In the genomic region with DNA sequence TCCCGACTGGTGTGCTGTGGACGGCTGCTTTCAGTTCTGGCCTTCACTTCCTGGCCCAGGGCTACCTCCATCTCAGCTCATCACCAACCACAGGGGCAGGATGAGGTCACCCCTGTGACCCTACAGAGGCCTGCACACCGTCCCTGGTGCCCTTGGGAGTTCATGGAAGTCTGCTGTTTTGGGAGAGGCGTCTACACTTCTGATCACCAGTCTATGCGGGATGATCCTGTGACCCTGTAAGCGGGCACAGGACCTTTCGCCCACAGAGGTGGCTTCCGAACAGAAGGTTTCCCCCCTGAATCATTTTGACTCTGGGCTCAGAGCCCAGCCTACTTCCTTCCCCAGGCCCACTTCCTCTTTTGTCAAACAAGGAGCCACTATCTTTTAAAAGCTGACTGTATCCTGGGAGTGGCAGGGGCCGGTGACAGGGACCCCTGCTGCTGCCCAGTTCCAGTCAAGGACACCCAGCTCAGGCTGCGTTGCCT, we compare ENCODE assay signal across 10 mouse cellular contexts. TPM values are rescaled to one million over a fixed set of nuclear protein-coding genes. Genes with fewer than 3 reads are reported as not detected.
DNase-seq lines count a peak whose midpoint lies in the region; ATAC-seq and TF ChIP-seq lines count a peak whose summit lies in the region.
"Had no signal": no experiment of that assay in that cellular context is flagged by ENCODE, and none has a peak within 500 bp of the region (broad histone marks: within the 10 kb centered on the region; RNA-seq: fewer than 3 reads in every experiment).

No protein-coding gene starts in this region.

- in situ Hi-C loops in ES-E14 (cut with MboI; ENCODE audit: low sequenced_read_pairs in 2 of 2, unreplicated experiment in 2 of 2): loop anchor here (5.0 to 10.0 kb wide), 4 partner anchors 66 to 124 kb away; a partner anchor contains a TSS

- peak overlapping the region; percentile 3 for H3K4me2 ChIP-seq in liver, embryonic 11.5 days
- H3K4me2 ChIP-seq in intestine, postnatal 0 days (replicated peaks; ENCODE audit: low read depth): no peak overlapping the region

- no peaks in the 10 kb centered on the region for H3K36me3 ChIP-seq in ES-E14 (ENCODE audit: control insufficient read depth, insufficient read depth, low read length, poor library complexity, severe bottlenecking)
- no peaks in the 10 kb centered on the region for H3K36me3 ChIP-seq in liver, embryonic 11.5 days (ENCODE audit: control insufficient read depth, insufficient read depth, low read length)
- H3K36me3 ChIP-seq in small intestine, adult 2 months (ENCODE audit: control insufficient read depth, insufficient read depth, low read length): no peaks in the 10 kb centered on the region
- H3K36me3 ChIP-seq in intestine, postnatal 0 days (ENCODE audit: control insufficient read depth, insufficient read depth): no peaks in the 10 kb centered on the region

- H3K9me3 ChIP-seq in ES-E14 (ENCODE audit: control insufficient read depth, insufficient read depth, low read depth, low read length): no peaks in the 10 kb centered on the region
- H3K9me3 ChIP-seq in liver, embryonic 11.5 days (ENCODE audit: control insufficient read depth, low read length): 0 out of 2 replicates have a peak, but pooled peaks cover 2% of the 10 kb centered on the region
- no peaks in the 10 kb centered on the region for H3K9me3 ChIP-seq in intestine, postnatal 0 days (ENCODE audit: control insufficient read depth)

- H3K4me1 ChIP-seq in ES-E14 (ENCODE audit: control insufficient read depth in 2 of 2, insufficient read depth in 2 of 2, low read length in 2 of 2, poor library complexity in 1 of 2): peaks cover 0 to 13% of the 10 kb centered on the region in 2 experiments; a peak in 2 of 4 replicates
- peaks cover 5% of the 10 kb centered on the region; the same call in 1 of the 2 replicates for H3K4me1 ChIP-seq in liver, embryonic 11.5 days (replicated peaks; ENCODE audit: control insufficient read depth, insufficient read depth, low read length)
- H3K4me1 ChIP-seq in small intestine, adult 2 months (ENCODE audit: control insufficient read depth, insufficient read depth, insufficient read length, low read length): peaks cover 20% of the 10 kb centered on the region
- H3K4me1 ChIP-seq in intestine, postnatal 0 days (replicated peaks; ENCODE audit: control insufficient read depth, insufficient read depth, low read length): no peaks in the 10 kb centered on the region

- DNase-seq in ES-E14 (ENCODE audit: low read depth, low spot score): no peak
- DNase-seq in liver, embryonic 11.5 days (ENCODE audit: low spot score): no peak
- DNase-seq in cerebellum, postnatal 10 days: no peak
- no peak for DNase-seq in layer of hippocampus, postnatal 10 days (ENCODE audit: low spot score in 2 of 2)

- H3K27me3 ChIP-seq in liver, embryonic 11.5 days (replicated peaks; ENCODE audit: control insufficient read depth, insufficient read depth, low read length): no peaks in the 10 kb centered on the region
- H3K27me3 ChIP-seq in small intestine, adult 2 months (ENCODE audit: control insufficient read depth, insufficient read depth, low read length): no peaks in the 10 kb centered on the region
- no peaks in the 10 kb centered on the region for H3K27me3 ChIP-seq in intestine, postnatal 0 days (replicated peaks; ENCODE audit: control insufficient read depth, insufficient read depth, low read length)

- no peak overlapping the region for H3K27ac ChIP-seq in ES-E14 (ENCODE audit: insufficient read depth, low read depth, low read length, poor library complexity, severe bottlenecking)
- H3K27ac ChIP-seq in liver, embryonic 11.5 days (ENCODE audit: low read depth, low read length): no peak overlapping the region; the same call in 1 of the 2 replicates
- peak overlapping the region; percentile 48 for H3K27ac ChIP-seq in small intestine, adult 2 months (ENCODE audit: insufficient read depth, low read depth, low read length)
- no peak overlapping the region for H3K27ac ChIP-seq in intestine, postnatal 0 days (ENCODE audit: low read depth, low read length)

- H3K4me3 ChIP-seq in ES-E14 (ENCODE audit: insufficient read depth in 1 of 2, low read depth in 1 of 2, low read length in 2 of 2, poor library complexity in 1 of 2, severe bottlenecking in 1 of 2): no peak overlapping the region
- no peak overlapping the region for H3K4me3 ChIP-seq in liver, embryonic 11.5 days (ENCODE audit: low read depth, low read length)
- no peak overlapping the region for H3K4me3 ChIP-seq in small intestine, adult 2 months (ENCODE audit: low read depth, low read length)
- no peak overlapping the region for H3K4me3 ChIP-seq in intestine, postnatal 0 days (ENCODE audit: low read depth, low read length)

- H3K9ac ChIP-seq in ES-E14 (ENCODE audit: insufficient read depth, low read depth, low read length, poor library complexity, severe bottlenecking): peak overlapping the region; percentile 4
- no peak overlapping the region for H3K9ac ChIP-seq in liver, embryonic 11.5 days (ENCODE audit: low read depth, low read length)
- H3K9ac ChIP-seq in intestine, postnatal 0 days (ENCODE audit: low read depth, low read length): no peak overlapping the region

- 31% methylated on average over 10 of the region's 10 CpGs for WGBS in liver, embryonic 11.5 days
- WGBS in small intestine, adult 2 months: 63% methylated on average over 10 of the region's 10 CpGs
- WGBS in intestine, postnatal 0 days: 62% methylated on average over 10 of the region's 10 CpGs

- no peak for TF ChIP-seq CTCF in small intestine, adult 2 months (IDR thresholded peaks at IDR 0.05; ENCODE audit: extremely low read depth, insufficient read length, insufficient replicate concordance, low read depth, low read length)
- no peak for TF ChIP-seq CTCF in intestine, postnatal 0 days (IDR thresholded peaks at IDR 0.05; ENCODE audit: low read depth)

- TF ChIP-seq POLR2A in small intestine, adult 2 months (IDR thresholded peaks at IDR 0.05; ENCODE audit: low read depth, low read length): no peak

- peak; percentile 91 for ATAC-seq in common myeloid progenitor, adult 5-6 weeks (replicated peaks; ENCODE audit: low read depth, poor library complexity, severe bottlenecking)
- peak; percentile 35; the same call in 1 of the 2 replicates for ATAC-seq in liver, embryonic 11.5 days (replicated peaks; ENCODE audit: low FRiP score)
- ATAC-seq in intestine, postnatal 0 days: no peak

TF ChIP-seq in ES-E14, 5 proteins besides CTCF, POLR2A, EP300 and RAD21:
- no peak for TF ChIP-seq HCFC1 (IDR thresholded peaks at IDR 0.05; ENCODE audit: borderline replicate concordance, insufficient read depth, low read length)
- TF ChIP-seq CHD2 (IDR thresholded peaks at IDR 0.05; ENCODE audit: low read depth, low read length): no peak
- TF ChIP-seq MAFK (IDR thresholded peaks at IDR 0.05; ENCODE audit: insufficient read depth, low read depth, low read length): no peak
- TF ChIP-seq ZC3H11A (IDR thresholded peaks at IDR 0.05; ENCODE audit: borderline replicate concordance, low read depth, low read length): no peak
- TF ChIP-seq ZNF384 (IDR thresholded peaks at IDR 0.05; ENCODE audit: low read depth, low read length): no peak

RNA-seq across cellular contexts. Expression of a gene that starts 10.1 kb away (rescaled TPM):
- 0.71 and 1.4 TPM in 2 replicates for total RNA-seq in ES-E14 (2012; rRNA removed)
- not detected in 2 replicates for total RNA-seq in common myeloid progenitor, adult 5-6 weeks (2017)
- not detected in 2 replicates for polyA plus RNA-seq in liver, embryonic 11.5 days (2014; fragmentation: Nextera tagmentation; extraction: Ambion mirVana)
- polyA plus RNA-seq in small intestine, adult 2 months (2012; rRNA removed): 0.47 and 1.3 TPM in 2 replicates
- total RNA-seq in layer of hippocampus, postnatal 10 days (2021): not detected
- not detected in 2 replicates for polyA plus RNA-seq in intestine, postnatal 0 days (2015; fragmentation: Nextera tagmentation; extraction: Ambion mirVana)
- total RNA-seq: left cerebral cortex, postnatal 25 days had no signal
- polyA plus RNA-seq: embryonic facial prominence, embryonic 14.5 days; stomach, embryonic 16.5 days had no signal

RNA-seq across cellular contexts. Expression of a gene that starts 16.6 kb away (rescaled TPM):
- 0.85 and 0.94 TPM in 2 replicates for total RNA-seq in ES-E14 (2012; rRNA removed)
- not detected in 2 replicates for total RNA-seq in common myeloid progenitor, adult 5-6 weeks (2017)
- polyA plus RNA-seq in liver, embryonic 11.5 days (2014; fragmentation: Nextera tagmentation; extraction: Ambion mirVana): not detected in 2 replicates
- not detected in 2 replicates for polyA plus RNA-seq in small intestine, adult 2 months (2012; rRNA removed)
- not detected for total RNA-seq in layer of hippocampus, postnatal 10 days (2021)
- polyA plus RNA-seq in intestine, postnatal 0 days (2015; fragmentation: Nextera tagmentation; extraction: Ambion mirVana): not detected in 2 replicates
- total RNA-seq: left cerebral cortex, postnatal 25 days had no signal

RNA-seq across cellular contexts. Expression of a gene that starts 19.4 kb away (rescaled TPM):
- total RNA-seq in ES-E14 (2012; rRNA removed): 0.36 and 1.1 TPM in 2 replicates
- total RNA-seq in common myeloid progenitor, adult 5-6 weeks (2017): not detected in 2 replicates
- not detected in 2 replicates for polyA plus RNA-seq in liver, embryonic 11.5 days (2014; fragmentation: Nextera tagmentation; extraction: Ambion mirVana)
- polyA plus RNA-seq in small intestine, adult 2 months (2012; rRNA removed): 0.13 TPM in 1 of 2 replicates, not detected in the other
- 1 to 10 TPM; 5.1 to 5.4 TPM for total RNA-seq in layer of hippocampus, postnatal 10 days (2021)
- 0.16 and 0.39 TPM in 2 replicates for polyA plus RNA-seq in intestine, postnatal 0 days (2015; fragmentation: Nextera tagmentation; extraction: Ambion mirVana)

RNA-seq across cellular contexts. Expression of a gene that starts 48.6 kb away (rescaled TPM):
- total RNA-seq in ES-E14 (2012; rRNA removed): 14.3 and 28.8 TPM in 2 replicates
- total RNA-seq in common myeloid progenitor, adult 5-6 weeks (2017): 1.6 and 2.4 TPM in 2 replicates
- polyA plus RNA-seq in liver, embryonic 11.5 days (2014; fragmentation: Nextera tagmentation; extraction: Ambion mirVana): 5.4 and 7.0 TPM in 2 replicates
- polyA plus RNA-seq in small intestine, adult 2 months (2012; rRNA removed): 169 and 226 TPM in 2 replicates
- total RNA-seq in layer of hippocampus, postnatal 10 days (2021): under 1 TPM; 0.85 to 0.87 TPM
- polyA plus RNA-seq in intestine, postnatal 0 days (2015; fragmentation: Nextera tagmentation; extraction: Ambion mirVana): 19.0 and 23.7 TPM in 2 replicates

RNA-seq across cellular contexts. Expression of a gene that starts 49.8 kb away (rescaled TPM):
- total RNA-seq in ES-E14 (2012; rRNA removed): 38.6 and 49.9 TPM in 2 replicates
- 7.7 and 9.7 TPM in 2 replicates for total RNA-seq in common myeloid progenitor, adult 5-6 weeks (2017)
- polyA plus RNA-seq in liver, embryonic 11.5 days (2014; fragmentation: Nextera tagmentation; extraction: Ambion mirVana): 5.1 and 6.1 TPM in 2 replicates
- 5.7 and 14.3 TPM in 2 replicates for polyA plus RNA-seq in small intestine, adult 2 months (2012; rRNA removed)
- 10 to 100 TPM; 11.9 TPM for total RNA-seq in layer of hippocampus, postnatal 10 days (2021)
- 8.9 and 10.7 TPM in 2 replicates for polyA plus RNA-seq in intestine, postnatal 0 days (2015; fragmentation: Nextera tagmentation; extraction: Ambion mirVana)
